Mouse (Mus musculus) layer of hippocampus, adult 11-12 months (tissue): ENCODE results near the gene Ctnnbip1.

Source experiments
- DNase-seq: peaks from one replicate; pipeline ENCODE4 v3.0.0; 2022; ENCODE audit warnings: low spot score

Gene Ctnnbip1

GRCm38 (mm10) chr4:149561986-149562904 is 44.2 kb downstream of the Ctnnbip1 start:
- DNase-seq, result peak; percentile 84

- DNase-seq, result no peak
These were observed 44.9 kb downstream of the Ctnnbip1 start for GRCm38 (mm10) chr4:149562905-149563347.

- no peak for DNase-seq
These were observed 45.9 kb downstream of the Ctnnbip1 start for GRCm38 (mm10) chr4:149563941-149564361.

- peak; percentile 64 for DNase-seq
These were observed 46.7 kb downstream of the Ctnnbip1 start for GRCm38 (mm10) chr4:149564452-149565407.

GRCm38 (mm10) chr4:149567432-149568026 is 49.5 kb downstream of the Ctnnbip1 start:
- no peak for DNase-seq

- DNase-seq, result no peak
These were observed 50.6 kb downstream of the Ctnnbip1 start for GRCm38 (mm10) chr4:149568622-149569021.

GRCm38 (mm10) chr4:149569781-149570497 is 51.9 kb downstream of the Ctnnbip1 start:
- DNase-seq, result no peak

- no peak for DNase-seq
These were observed 52.4 kb downstream of the Ctnnbip1 start for GRCm38 (mm10) chr4:149570498-149570863.

GRCm38 (mm10) chr4:149571209-149571608 is 53.2 kb downstream of the Ctnnbip1 start:
- DNase-seq, result no peak

GRCm38 (mm10) chr4:149571651-149572149 is 53.7 kb downstream of the Ctnnbip1 start:
- no peak for DNase-seq

- DNase-seq, result no peak
These were observed 54.4 kb downstream of the Ctnnbip1 start for GRCm38 (mm10) chr4:149572446-149572845.

- DNase-seq, result no peak
These were observed 54.8 kb downstream of the Ctnnbip1 start for GRCm38 (mm10) chr4:149572851-149573250.

GRCm38 (mm10) chr4:149574391-149574821 is 56.4 kb downstream of the Ctnnbip1 start:
- DNase-seq, result no peak

GRCm38 (mm10) chr4:149576061-149576460 is 58.0 kb downstream of the Ctnnbip1 start:
- DNase-seq, result no peak

GRCm38 (mm10) chr4:149576993-149577548 is 59.0 kb downstream of the Ctnnbip1 start:
- DNase-seq, result no peak

GRCm38 (mm10) chr4:149578085-149578681 is 60.1 kb downstream of the Ctnnbip1 start:
- DNase-seq, result no peak

GRCm38 (mm10) chr4:149578831-149579230 is 60.8 kb downstream of the Ctnnbip1 start:
- DNase-seq, result no peak

- DNase-seq, result no peak
These were observed 67.2 kb downstream of the Ctnnbip1 start for GRCm38 (mm10) chr4:149585236-149585635.

- DNase-seq, result peak; percentile 58
These were observed 68.2 kb downstream of the Ctnnbip1 start, which contains the start of gene Clstn1 for GRCm38 (mm10) chr4:149586044-149586782. TSS of gene Clstn1 (plus strand) at chr4:149586468.
